Comparison of ENCODE assay signal across 8 mouse cellular contexts in genomic region chr7:63936986-63937235, GRCm38 (mm10). TPM values are rescaled to one million over a fixed set of nuclear protein-coding genes. Genes with fewer than 3 reads are reported as not detected.
DNase-seq lines count a peak whose midpoint lies in the region; ATAC-seq lines count a peak whose summit lies in the region.

No protein-coding gene starts in this region.

- H3K36me3 ChIP-seq in heart, embryonic 10.5 days: no peaks in the 10 kb centered on the region
- H3K36me3 ChIP-seq in forebrain, embryonic 13.5 days (ENCODE audit: poor library complexity, severe bottlenecking): no peaks in the 10 kb centered on the region
- H3K36me3 ChIP-seq in liver, embryonic 15.5 days (replicated peaks): no peaks in the 10 kb centered on the region

- H3K4me2 ChIP-seq in forebrain, embryonic 13.5 days: peak overlapping the region; percentile 93
- peak overlapping the region; percentile 100 for H3K4me2 ChIP-seq in liver, embryonic 15.5 days

- H3K27ac ChIP-seq in heart, embryonic 10.5 days: peak overlapping the region; percentile 98
- peak overlapping the region; percentile 87 for H3K27ac ChIP-seq in forebrain, embryonic 13.5 days
- peak overlapping the region; percentile 95 for H3K27ac ChIP-seq in liver, embryonic 15.5 days (replicated peaks)

- peak overlapping the region; percentile 91 for H3K4me3 ChIP-seq in heart, embryonic 10.5 days
- peak overlapping the region; percentile 97 for H3K4me3 ChIP-seq in forebrain, embryonic 13.5 days
- peak overlapping the region; percentile 91 for H3K4me3 ChIP-seq in liver, embryonic 15.5 days (replicated peaks)

- intact Hi-C loops in heart, postnatal 10 days (cut with DNase I): loop anchor here (1.0 to 10.0 kb wide), 7 partner anchors 26 to 350 kb away; partner anchors contain the start of genes Mtmr10 and Trpm1

- under 1% methylated on average over 11 of the region's 11 CpGs for WGBS in heart, embryonic 10.5 days
- WGBS in forebrain, embryonic 13.5 days: under 1% methylated on average over 11 of the region's 11 CpGs
- WGBS in liver, embryonic 15.5 days (ENCODE audit: insufficient replicate concordance): under 1% methylated on average over 11 of the region's 11 CpGs

- ATAC-seq in forebrain, embryonic 13.5 days: no peak
- ATAC-seq in liver, embryonic 15.5 days (ENCODE audit: insufficient read depth): no peak

- no peaks in the 10 kb centered on the region for H3K27me3 ChIP-seq in heart, embryonic 10.5 days (ENCODE audit: insufficient read depth, poor library complexity, severe bottlenecking)
- peaks cover 5% of the 10 kb centered on the region; the same call in 1 of the 2 replicates for H3K27me3 ChIP-seq in forebrain, embryonic 13.5 days
- no peaks in the 10 kb centered on the region for H3K27me3 ChIP-seq in liver, embryonic 15.5 days

- H3K9me3 ChIP-seq in heart, embryonic 10.5 days: no peaks in the 10 kb centered on the region
- no peaks in the 10 kb centered on the region for H3K9me3 ChIP-seq in forebrain, embryonic 13.5 days (replicated peaks)
- no peaks in the 10 kb centered on the region for H3K9me3 ChIP-seq in liver, embryonic 15.5 days (replicated peaks)

- no peak for DNase-seq in heart, embryonic 10.5 days (ENCODE audit: low spot score)
- DNase-seq in heart, postnatal 10 days: no peak
- peak; percentile 66 for DNase-seq in 416B (ENCODE audit: low read depth)
- no peak for DNase-seq in layer of hippocampus, adult 8-10 months (ENCODE audit: low spot score in 2 of 2)
- no peak for DNase-seq in embryo, embryonic 10.5 days (ENCODE audit: low spot score)
- DNase-seq in urinary bladder, adult 18-20 months (ENCODE audit: low spot score in 2 of 2): no peak

- peaks cover 35% of the 10 kb centered on the region for H3K4me1 ChIP-seq in heart, embryonic 10.5 days
- H3K4me1 ChIP-seq in forebrain, embryonic 13.5 days: peaks cover 31% of the 10 kb centered on the region
- H3K4me1 ChIP-seq in liver, embryonic 15.5 days (replicated peaks): peaks cover 95% of the 10 kb centered on the region

- H3K9ac ChIP-seq in forebrain, embryonic 13.5 days: peak overlapping the region; percentile 96
- H3K9ac ChIP-seq in liver, embryonic 15.5 days: peak overlapping the region; percentile 97

RNA-seq across cellular contexts. Expression of gene Klf13, which starts 1.8 kb away (rescaled TPM):
- 17.3 and 18.3 TPM in 2 replicates for polyA plus RNA-seq in heart, embryonic 10.5 days (2016; fragmentation: Nextera tagmentation; extraction: Ambion mirVana)
- total RNA-seq in heart, postnatal 10 days (2021): 10 to 100 TPM; 63.9 to 96.0 TPM
- 30.4 and 33.5 TPM in 2 replicates for polyA plus RNA-seq in forebrain, embryonic 13.5 days (2015; fragmentation: Nextera tagmentation; extraction: Ambion mirVana)
- polyA plus RNA-seq in liver, embryonic 15.5 days (2015; fragmentation: Nextera tagmentation; extraction: Ambion mirVana): 15.3 and 15.6 TPM in 2 replicates
- 100 to 1,000 TPM; 169 to 188 (median 176) TPM for total RNA-seq in layer of hippocampus, adult 8-10 months (2022)

RNA-seq across cellular contexts. Expression of gene E030018B13Rik, which starts 20.3 kb away (rescaled TPM):
- polyA plus RNA-seq in heart, embryonic 10.5 days (2016; fragmentation: Nextera tagmentation; extraction: Ambion mirVana): 0.18 TPM in 1 of 2 replicates, not detected in the other
- total RNA-seq in heart, postnatal 10 days (2021): not detected
- 0.22 TPM in 1 of 2 replicates, not detected in the other for polyA plus RNA-seq in forebrain, embryonic 13.5 days (2015; fragmentation: Nextera tagmentation; extraction: Ambion mirVana)
- not detected in 2 replicates for polyA plus RNA-seq in liver, embryonic 15.5 days (2015; fragmentation: Nextera tagmentation; extraction: Ambion mirVana)
- not detected for total RNA-seq in layer of hippocampus, adult 8-10 months (2022)
